Mouse (Mus musculus): ENCODE results near the gene Slc13a1. TPM values are rescaled to one million over a fixed set of nuclear protein-coding genes. Genes with fewer than 3 reads are reported as not detected.
"Not testable (repeated sequence)": the region's sequence is repeated elsewhere in the genome, so short reads cannot be mapped to it uniquely, and the experiment has no call there.

Slc13a1 gene
- 0.07 TPM in 1 of 2 replicates, not detected in the other for polyA plus RNA-seq (2015; fragmentation: Nextera tagmentation; extraction: Ambion mirVana)

DNA sequence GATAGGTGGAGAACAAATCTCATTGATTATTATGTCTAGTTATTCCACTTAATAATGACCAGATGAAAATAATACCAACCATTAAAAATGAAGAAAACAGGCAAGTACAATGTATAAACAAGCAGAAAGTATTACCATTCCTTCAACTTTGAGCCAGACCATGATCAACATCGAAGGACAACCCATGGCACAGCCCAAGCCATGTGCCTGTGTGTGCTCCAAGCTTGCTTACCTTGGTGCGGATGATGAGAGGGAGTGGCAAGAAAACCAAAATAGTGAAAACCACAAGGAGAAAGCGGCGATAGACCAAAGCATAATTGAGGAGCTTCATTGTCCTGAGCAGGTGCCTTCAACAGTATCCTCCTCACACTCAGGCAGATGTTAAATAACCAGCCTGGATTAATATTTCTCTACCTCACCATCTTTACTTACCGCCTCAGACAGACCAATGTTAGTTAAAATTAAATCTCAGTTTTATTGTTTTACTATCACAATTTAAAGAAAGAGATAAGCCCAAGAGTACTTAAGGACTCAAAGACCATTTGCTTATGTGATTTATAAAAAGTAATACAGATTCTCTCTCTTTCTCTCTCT is at the start of gene Slc13a1:
Gene Slc13a1 (minus strand): TSS at position 359 of the 594 bp plus-strand sequence.
- ATAC-seq (ENCODE audit: borderline replicate concordance, extremely low read depth, low FRiP score, low TSS enrichment): no peak
- Histone ChIP-seq H3K4me2 (no peak within 1 kb of the TSS), H3K27me3 (no peaks in the 10 kb centered on the region), H3K9me3 (no peaks in the 10 kb centered on the region), H3K27ac (no peak within 1 kb of the TSS), H3K4me1 (no peaks in the 10 kb centered on the region), H3K36me3 (no peaks in the 10 kb centered on the region), H3K9ac (no peak within 1 kb of the TSS), H3K4me3 (no peak within 1 kb of the TSS)
- 79% methylated on average over 5 of the region's 5 CpGs for WGBS

DNA sequence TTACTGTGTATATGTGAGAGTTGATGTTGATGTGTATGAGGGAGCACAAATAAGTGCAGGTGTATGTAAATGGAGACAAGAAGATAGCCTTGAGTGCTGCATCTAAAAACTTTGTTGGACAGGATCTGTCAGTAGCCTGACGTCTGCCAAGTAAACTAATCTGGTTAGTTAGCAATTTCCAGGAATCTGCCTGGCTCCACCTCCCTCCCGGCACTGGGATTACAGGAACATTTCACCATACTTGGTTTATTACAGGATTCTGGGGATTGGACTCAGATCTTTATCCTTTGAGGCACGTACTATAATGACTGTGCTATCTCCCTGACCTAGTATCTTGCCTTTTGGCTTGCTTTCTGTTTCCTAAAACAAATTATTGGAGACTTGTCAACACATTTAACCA is 40.0 kb upstream of the Slc13a1 start:
- Histone ChIP-seq H3K36me3 (no peaks in the 10 kb centered on the region), H3K4me3 (no peak overlapping the region), H3K27me3 (no peaks in the 10 kb centered on the region), H3K9me3 (no peaks in the 10 kb centered on the region), H3K27ac (no peak overlapping the region), H3K4me1 (no peaks in the 10 kb centered on the region), H3K9ac (no peak overlapping the region), H3K4me2 (no peak overlapping the region)
- 76% methylated on average over 3 of the region's 3 CpGs for WGBS
- no peak for ATAC-seq (ENCODE audit: borderline replicate concordance, extremely low read depth, low FRiP score, low TSS enrichment)

DNA sequence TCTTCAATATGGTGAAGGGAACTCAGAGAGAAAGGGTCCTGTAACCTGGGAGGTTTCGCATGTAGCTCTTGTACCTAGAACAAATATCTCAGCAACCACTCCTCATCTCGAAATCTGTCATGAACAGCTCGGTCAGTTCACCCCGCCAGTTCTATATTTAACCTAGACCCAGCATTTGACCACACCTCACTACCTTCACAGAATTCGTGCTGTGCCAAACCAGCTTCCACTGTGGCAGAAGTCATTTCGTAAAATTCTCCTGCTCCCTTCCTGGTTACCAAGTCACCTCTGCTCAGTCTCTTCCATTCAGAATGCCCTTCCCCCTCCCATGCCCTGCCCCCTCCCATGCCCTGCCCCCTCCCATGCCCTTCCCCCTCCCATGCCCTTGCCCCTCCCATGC is 34.3 kb upstream of the Slc13a1 start:
- Histone ChIP-seq H3K4me1 (no peaks in the 10 kb centered on the region), H3K36me3 (no peaks in the 10 kb centered on the region), H3K9me3 (no peaks in the 10 kb centered on the region), H3K27me3 (no peaks in the 10 kb centered on the region), H3K9ac (no peak overlapping the region), H3K4me2 (no peak overlapping the region), H3K27ac (no peak overlapping the region), H3K4me3 (no peak overlapping the region)
- WGBS: 87% methylated on average over 6 of the region's 6 CpGs
- no peak for ATAC-seq (ENCODE audit: borderline replicate concordance, extremely low read depth, low FRiP score, low TSS enrichment)

DNA sequence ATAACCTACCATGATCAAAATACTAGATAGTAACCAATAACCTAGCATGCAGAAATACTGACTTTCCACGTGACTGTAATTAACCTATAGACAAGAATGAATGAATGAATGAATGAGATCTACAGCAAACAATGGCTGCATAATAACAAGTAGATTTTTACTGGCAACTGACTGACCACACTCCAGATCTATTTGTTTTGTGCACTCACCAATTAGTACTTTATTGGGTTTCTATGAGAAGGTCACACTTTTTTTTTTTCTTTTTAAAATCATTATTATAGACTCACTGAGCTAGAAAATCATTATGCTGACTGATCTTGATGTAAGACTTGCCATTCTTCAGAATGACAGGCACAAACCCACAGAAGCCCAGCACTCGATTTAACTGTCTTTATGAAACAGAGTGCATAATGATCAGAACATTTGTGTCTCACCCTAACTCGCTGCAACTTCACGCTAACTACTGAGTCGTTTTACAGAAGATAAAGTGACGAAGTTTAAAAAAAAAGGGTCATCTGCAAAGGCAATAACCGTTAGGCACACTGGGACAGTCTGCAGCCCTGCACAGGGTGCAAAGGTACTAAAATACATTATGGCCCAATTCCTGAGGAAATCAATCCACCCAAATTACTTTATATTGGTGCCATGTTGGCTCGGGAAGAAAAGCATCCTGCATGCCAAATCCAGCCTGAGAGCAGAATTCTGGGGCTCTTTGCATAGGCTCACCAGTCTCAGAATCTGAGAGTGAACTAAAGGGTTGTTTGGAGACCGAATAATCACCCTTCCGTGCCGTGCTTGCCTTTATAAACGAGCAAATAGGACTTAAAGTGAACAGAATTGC is 33.0 kb upstream of the Slc13a1 start:
- H3K4me2 ChIP-seq: no peak overlapping the region
- H3K27ac ChIP-seq: no peak overlapping the region
- H3K9ac ChIP-seq: no peak overlapping the region
- ATAC-seq (ENCODE audit: borderline replicate concordance, extremely low read depth, low FRiP score, low TSS enrichment): no peak
- H3K27me3 ChIP-seq: no peaks in the 10 kb centered on the region
- H3K4me1 ChIP-seq: no peaks in the 10 kb centered on the region
- no peak overlapping the region for H3K4me3 ChIP-seq
- no peaks in the 10 kb centered on the region for H3K9me3 ChIP-seq
- WGBS: 77% methylated on average over 12 of the region's 12 CpGs
- no peaks in the 10 kb centered on the region for H3K36me3 ChIP-seq

DNA sequence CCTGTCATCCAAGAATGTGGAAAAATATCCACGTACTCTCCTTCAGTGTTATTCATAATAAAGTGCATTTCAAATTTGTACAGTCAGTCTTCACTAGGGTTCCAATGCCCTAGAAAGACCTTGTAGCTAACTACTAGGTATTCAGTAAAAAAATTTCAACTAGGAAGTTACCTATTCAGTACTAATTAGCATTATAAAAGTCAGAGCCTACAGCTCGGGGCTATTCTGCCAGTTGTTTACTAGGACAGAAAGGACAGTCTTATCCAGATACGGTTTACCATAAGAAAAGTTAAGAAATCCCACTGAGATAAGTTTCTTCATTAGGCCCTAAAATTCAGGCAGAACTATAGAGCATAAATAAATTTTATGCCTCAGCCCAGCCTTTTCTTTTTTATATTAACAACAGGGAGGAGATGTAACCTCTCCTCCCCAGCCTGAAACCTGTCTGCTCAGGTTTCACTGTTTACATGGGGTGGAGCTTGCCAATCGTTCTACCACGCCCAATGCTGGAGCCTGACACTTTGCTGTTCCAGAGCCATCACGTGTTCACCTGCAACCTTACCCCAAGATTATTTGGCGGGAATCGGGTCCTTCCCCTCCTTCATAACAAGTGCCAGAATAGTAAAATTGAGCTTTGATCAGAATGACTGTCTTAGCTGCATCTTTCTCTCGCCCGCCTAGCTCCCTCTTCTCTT is 29.8 kb upstream of the Slc13a1 start:
- not testable (repeated sequence) for H3K4me2 ChIP-seq; H3K9ac ChIP-seq; H3K27ac ChIP-seq; H3K9me3 ChIP-seq; H3K4me1 ChIP-seq; H3K4me3 ChIP-seq; H3K36me3 ChIP-seq; H3K27me3 ChIP-seq; ATAC-seq (ENCODE audit: borderline replicate concordance, extremely low read depth, low FRiP score, low TSS enrichment)
- 73% methylated on average over 10 of the region's 10 CpGs for WGBS

DNA sequence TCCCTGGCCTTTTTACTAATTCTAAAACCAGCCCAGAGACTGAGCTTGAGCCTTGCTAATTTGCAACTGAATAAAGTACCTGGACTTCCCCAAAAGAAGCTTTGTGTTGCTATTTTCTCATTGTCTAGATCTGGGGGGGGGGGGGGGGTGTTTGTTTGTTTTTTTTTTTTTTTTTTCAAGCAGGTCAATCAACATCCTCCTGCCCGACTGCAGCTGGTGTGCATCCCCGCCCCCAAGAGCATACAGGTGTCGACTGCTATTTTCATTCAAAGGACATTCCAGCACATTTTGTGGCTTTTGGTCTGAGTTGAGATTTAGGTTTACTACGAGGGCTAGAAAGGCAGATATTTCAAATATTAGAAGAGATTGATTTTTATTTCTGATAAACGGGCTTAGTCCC is 28.5 kb upstream of the Slc13a1 start:
- not testable (repeated sequence) for H3K9me3 ChIP-seq; H3K4me1 ChIP-seq; H3K4me3 ChIP-seq; H3K27me3 ChIP-seq; H3K27ac ChIP-seq; H3K9ac ChIP-seq; H3K4me2 ChIP-seq; ATAC-seq (ENCODE audit: borderline replicate concordance, extremely low read depth, low FRiP score, low TSS enrichment); H3K36me3 ChIP-seq
- 54% methylated on average over 5 of the region's 5 CpGs for WGBS

DNA sequence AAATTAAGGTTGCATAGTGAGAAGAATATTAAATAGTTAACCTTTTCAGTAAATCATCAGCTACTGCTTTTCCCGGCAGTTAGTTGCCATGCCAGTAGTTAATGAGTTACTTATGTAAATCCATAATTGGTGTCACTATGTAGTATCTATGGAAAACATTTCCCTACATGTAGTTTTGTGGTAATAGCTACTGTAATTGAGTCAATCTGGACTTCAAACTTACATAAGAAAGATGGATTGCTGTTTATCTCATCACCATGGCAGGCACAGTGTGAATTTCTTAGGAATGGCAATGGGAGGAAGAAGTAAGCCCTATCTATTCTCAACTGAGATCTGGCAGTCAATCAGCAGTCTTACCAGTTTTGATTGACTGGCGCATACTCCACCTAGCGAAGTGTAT is 15.5 kb upstream of the Slc13a1 start:
- Histone ChIP-seq H3K4me2 (no peak overlapping the region), H3K4me3 (no peak overlapping the region), H3K27ac (no peak overlapping the region), H3K4me1 (no peaks in the 10 kb centered on the region), H3K9ac (no peak overlapping the region), H3K36me3 (no peaks in the 10 kb centered on the region), H3K27me3 (no peaks in the 10 kb centered on the region), H3K9me3 (no peaks in the 10 kb centered on the region)
- ATAC-seq (ENCODE audit: borderline replicate concordance, extremely low read depth, low FRiP score, low TSS enrichment): no peak
- 71% methylated on average over 3 of the region's 3 CpGs for WGBS

DNA sequence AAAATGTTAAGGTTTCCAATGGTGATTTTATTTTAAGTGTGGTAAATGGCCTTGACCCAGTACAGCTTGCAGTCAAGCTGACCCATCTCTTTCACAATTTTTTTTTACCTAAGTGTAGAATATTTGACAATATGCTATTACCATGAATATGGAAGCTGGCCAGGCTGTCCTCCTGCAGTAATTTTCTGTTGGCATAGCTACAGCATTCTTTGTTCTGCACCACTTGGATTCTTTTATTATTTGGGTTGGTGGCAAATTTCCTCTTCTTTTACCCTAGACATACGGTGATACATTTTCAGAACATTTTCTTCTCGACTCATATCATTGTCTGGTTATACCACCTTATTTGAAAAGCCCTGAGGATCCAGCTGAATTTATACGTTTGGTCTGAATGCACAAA is 7.5 kb upstream of the Slc13a1 start:
- Histone ChIP-seq H3K27me3 (no peaks in the 10 kb centered on the region), H3K4me1 (no peaks in the 10 kb centered on the region), H3K36me3 (no peaks in the 10 kb centered on the region), H3K4me2 (no peak overlapping the region), H3K4me3 (no peak overlapping the region), H3K9ac (no peak overlapping the region), H3K27ac (no peak overlapping the region), H3K9me3 (no peaks in the 10 kb centered on the region)
- no peak for ATAC-seq (ENCODE audit: borderline replicate concordance, extremely low read depth, low FRiP score, low TSS enrichment)
- 75% methylated on average over 3 of the region's 3 CpGs for WGBS

DNA sequence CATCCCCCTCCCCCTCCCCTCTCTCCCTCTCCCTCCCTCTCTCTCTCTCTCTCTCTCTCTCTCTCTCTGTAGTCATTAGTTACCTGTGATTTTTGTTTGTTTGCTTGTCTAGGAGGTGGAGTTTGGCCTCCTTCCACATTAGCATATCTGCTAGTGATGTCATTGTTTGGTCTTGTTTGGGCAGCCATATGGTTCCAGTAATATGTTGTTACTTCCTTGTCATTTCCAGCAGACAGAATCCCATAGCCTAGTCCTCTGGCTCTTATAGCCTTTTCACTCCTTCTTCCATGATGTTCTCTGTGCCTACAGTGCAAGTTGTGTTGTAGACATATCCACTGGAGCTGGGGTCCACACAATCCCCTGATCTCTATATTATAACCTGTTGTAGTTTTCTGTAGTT is 6.1 kb upstream of the Slc13a1 start:
- Histone ChIP-seq H3K36me3 (no peaks in the 10 kb centered on the region), H3K4me2 (no peak overlapping the region), H3K27ac (no peak overlapping the region), H3K4me3 (no peak overlapping the region), H3K9ac (no peak overlapping the region), H3K27me3 (no peaks in the 10 kb centered on the region), H3K9me3 (no peaks in the 10 kb centered on the region), H3K4me1 (no peaks in the 10 kb centered on the region)
- ATAC-seq (ENCODE audit: borderline replicate concordance, extremely low read depth, low FRiP score, low TSS enrichment): no peak

DNA sequence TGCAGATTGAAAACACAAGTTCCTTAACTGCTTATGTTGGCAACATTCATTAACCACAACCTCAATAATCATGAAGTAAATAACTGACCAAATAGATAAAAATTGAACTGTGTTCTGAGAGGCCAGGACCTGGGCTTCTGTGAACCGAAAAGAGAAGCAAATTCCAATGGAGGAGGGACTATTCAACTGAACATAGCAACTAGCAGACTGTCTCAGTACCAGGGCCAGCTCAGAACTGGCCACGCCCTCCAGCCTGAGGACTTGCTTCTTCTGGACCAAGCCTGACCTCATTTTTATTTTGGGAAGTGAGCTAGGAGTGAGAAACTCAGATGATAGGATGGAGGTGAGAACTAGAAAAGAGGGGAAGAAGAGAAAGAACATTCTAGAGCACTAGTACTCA is 4.8 kb upstream of the Slc13a1 start:
- 50% methylated on average over 2 of the region's 2 CpGs for WGBS
- no peak overlapping the region for H3K4me3 ChIP-seq
- H3K27me3 ChIP-seq: no peaks in the 10 kb centered on the region
- H3K9me3 ChIP-seq: no peaks in the 10 kb centered on the region
- no peak overlapping the region for H3K4me2 ChIP-seq
- H3K27ac ChIP-seq: no peak overlapping the region
- ATAC-seq (ENCODE audit: borderline replicate concordance, extremely low read depth, low FRiP score, low TSS enrichment): no peak
- H3K9ac ChIP-seq: no peak overlapping the region
- H3K4me1 ChIP-seq: no peaks in the 10 kb centered on the region
- no peaks in the 10 kb centered on the region for H3K36me3 ChIP-seq

DNA sequence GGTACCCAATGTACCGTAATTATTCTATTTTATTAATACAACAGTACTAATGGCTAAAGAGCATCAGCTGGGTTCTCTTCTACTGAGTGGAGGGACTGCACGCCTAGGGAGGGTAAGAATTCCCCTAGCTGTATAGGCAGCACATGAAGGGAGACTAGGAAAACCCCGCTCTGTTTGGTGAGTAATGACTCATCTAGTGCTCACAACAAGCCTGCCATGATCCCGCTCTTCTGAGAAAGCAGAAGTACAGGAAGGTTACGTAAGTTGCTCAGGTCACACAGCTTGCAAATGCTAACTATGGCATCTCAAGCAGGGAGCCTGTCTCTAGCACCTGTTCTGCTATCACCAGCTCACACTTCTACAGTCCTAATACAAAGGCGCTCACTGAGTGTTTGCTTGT is 1.1 kb downstream of the Slc13a1 start:
- Histone ChIP-seq H3K4me2 (no peak overlapping the region), H3K9me3 (no peaks in the 10 kb centered on the region), H3K27me3 (no peaks in the 10 kb centered on the region), H3K4me3 (no peak overlapping the region), H3K27ac (no peak overlapping the region), H3K4me1 (no peaks in the 10 kb centered on the region), H3K36me3 (no peaks in the 10 kb centered on the region), H3K9ac (no peak overlapping the region)
- WGBS: 63% methylated on average over 6 of the region's 6 CpGs
- ATAC-seq (ENCODE audit: borderline replicate concordance, extremely low read depth, low FRiP score, low TSS enrichment): no peak

DNA sequence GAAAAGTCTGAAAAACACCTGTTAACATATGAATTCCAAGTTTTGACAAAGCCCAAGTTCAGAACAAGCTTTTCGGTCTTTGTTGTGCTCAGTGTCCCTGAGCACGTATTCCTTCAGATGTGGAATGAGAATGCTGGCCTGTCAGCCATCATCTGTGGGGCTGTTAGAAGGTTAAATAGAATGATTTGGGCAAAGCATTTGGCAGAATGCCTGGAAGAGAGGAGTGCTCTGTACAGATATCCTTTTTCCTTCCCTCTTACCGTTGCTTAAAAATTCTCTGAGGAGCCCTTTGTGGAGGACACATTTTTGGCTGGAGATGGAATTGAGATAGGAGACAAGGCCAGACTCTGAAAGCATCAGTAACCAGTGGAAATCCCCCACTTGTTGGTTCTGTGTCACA is 2.6 kb downstream of the Slc13a1 start:
- Histone ChIP-seq H3K36me3 (no peaks in the 10 kb centered on the region), H3K4me1 (no peaks in the 10 kb centered on the region), H3K27me3 (no peaks in the 10 kb centered on the region), H3K9ac (no peak overlapping the region), H3K4me2 (no peak overlapping the region), H3K27ac (no peak overlapping the region), H3K4me3 (no peak overlapping the region), H3K9me3 (no peaks in the 10 kb centered on the region)
- WGBS: 47% methylated on average over 3 of the region's 3 CpGs
- no peak for ATAC-seq (ENCODE audit: borderline replicate concordance, extremely low read depth, low FRiP score, low TSS enrichment)
